Mouse (Mus musculus): ENCODE data around the gene Col24a1. TPM values are rescaled to one million over a fixed set of nuclear protein-coding genes. Genes with fewer than 3 reads are reported as not detected.

The Col24a1 gene
- polyA plus RNA-seq, 1 experiment from 2014 or later = 0.40 TPM

GRCm38 (mm10) chr3:145537870-145538269 lies 245.6 kb downstream of the Col24a1 start:
- no peak for DNase-seq (ENCODE audit: low spot score)
- Histone ChIP-seq H3K4me1 (replicated peaks; ENCODE audit: control insufficient read depth, insufficient read depth, low read length) (no peaks in the 10 kb centered on the region), H3K27ac (ENCODE audit: low read depth, low read length) (no peak overlapping the region), H3K9ac (ENCODE audit: low read depth, low read length) (no peak overlapping the region), H3K9me3 (ENCODE audit: control insufficient read depth, low read length) (no peaks in the 10 kb centered on the region), H3K4me3 (ENCODE audit: low read depth, low read length) (no peak overlapping the region), H3K36me3 (ENCODE audit: control insufficient read depth, insufficient read depth, low read length) (no peaks in the 10 kb centered on the region), H3K27me3 (ENCODE audit: control insufficient read depth, insufficient read depth, low read length) (no peaks in the 10 kb centered on the region), H3K4me2 (replicated peaks; ENCODE audit: low read depth, low read length) (no peak overlapping the region)
- WGBS = 87% methylated on average over 1 of the region's 1 CpGs
- ATAC-seq (ENCODE audit: low FRiP score) = no peak

- no peak overlapping the region for H3K4me3 ChIP-seq (ENCODE audit: low read depth, low read length)
- H3K9ac ChIP-seq (ENCODE audit: low read depth, low read length) = no peak overlapping the region
- H3K9me3 ChIP-seq (ENCODE audit: control insufficient read depth, low read length) = no peaks in the 10 kb centered on the region
- DNase-seq (ENCODE audit: low spot score) = no peak
- H3K27me3 ChIP-seq (ENCODE audit: control insufficient read depth, insufficient read depth, low read length) = no peaks in the 10 kb centered on the region
- ATAC-seq (ENCODE audit: low FRiP score) = no peak
- 86% methylated on average over 10 of the region's 10 CpGs for WGBS
- H3K27ac ChIP-seq (ENCODE audit: low read depth, low read length) = no peak overlapping the region
- no peaks in the 10 kb centered on the region for H3K4me1 ChIP-seq (replicated peaks; ENCODE audit: control insufficient read depth, insufficient read depth, low read length)
- H3K4me2 ChIP-seq (replicated peaks; ENCODE audit: low read depth, low read length) = no peak overlapping the region
- H3K36me3 ChIP-seq (ENCODE audit: control insufficient read depth, insufficient read depth, low read length) = no peaks in the 10 kb centered on the region
Measured at GRCm38 (mm10) chr3:145548441-145549415, 256.5 kb downstream of the Col24a1 start.

GRCm38 (mm10) chr3:145550216-145550615 lies 257.9 kb downstream of the Col24a1 start:
- 81% methylated on average over 3 of the region's 3 CpGs for WGBS
- DNase-seq (ENCODE audit: low spot score) (no peak), ATAC-seq (ENCODE audit: low FRiP score) (no peak)
- Histone ChIP-seq H3K9me3 (ENCODE audit: control insufficient read depth, low read length) (no peaks in the 10 kb centered on the region), H3K36me3 (ENCODE audit: control insufficient read depth, insufficient read depth, low read length) (no peaks in the 10 kb centered on the region), H3K4me1 (replicated peaks; ENCODE audit: control insufficient read depth, insufficient read depth, low read length) (no peaks in the 10 kb centered on the region), H3K9ac (ENCODE audit: low read depth, low read length) (no peak overlapping the region), H3K27ac (ENCODE audit: low read depth, low read length) (no peak overlapping the region), H3K27me3 (ENCODE audit: control insufficient read depth, insufficient read depth, low read length) (no peaks in the 10 kb centered on the region), H3K4me2 (replicated peaks; ENCODE audit: low read depth, low read length) (no peak overlapping the region), H3K4me3 (ENCODE audit: low read depth, low read length) (no peak overlapping the region)

- ATAC-seq (ENCODE audit: low FRiP score) = no peak
Measured at GRCm38 (mm10) chr3:145554388-145554787, 262.1 kb downstream of the Col24a1 start.

GRCm38 (mm10) chr3:145556206-145556605 lies 263.9 kb downstream of the Col24a1 start:
- Histone ChIP-seq H3K4me3 (ENCODE audit: low read depth, low read length) (no peak overlapping the region), H3K27me3 (ENCODE audit: control insufficient read depth, insufficient read depth, low read length) (no peaks in the 10 kb centered on the region), H3K9me3 (ENCODE audit: control insufficient read depth, low read length) (no peaks in the 10 kb centered on the region), H3K4me2 (replicated peaks; ENCODE audit: low read depth, low read length) (no peak overlapping the region), H3K4me1 (replicated peaks; ENCODE audit: control insufficient read depth, insufficient read depth, low read length) (no peaks in the 10 kb centered on the region), H3K36me3 (ENCODE audit: control insufficient read depth, insufficient read depth, low read length) (no peaks in the 10 kb centered on the region), H3K27ac (ENCODE audit: low read depth, low read length) (no peak overlapping the region), H3K9ac (ENCODE audit: low read depth, low read length) (no peak overlapping the region)
- ATAC-seq (ENCODE audit: low FRiP score) (no peak), DNase-seq (ENCODE audit: low spot score) (no peak)
- 91% methylated on average over 10 of the region's 10 CpGs for WGBS

More at GRCm38 (mm10) chr3:145554388-145554787, 262.1 kb downstream of the Col24a1 start:
- no peak for DNase-seq (ENCODE audit: low spot score)
- WGBS = 96% methylated on average over 1 of the region's 2 CpGs
- H3K27me3 ChIP-seq (ENCODE audit: control insufficient read depth, insufficient read depth, low read length) = no peaks in the 10 kb centered on the region
- no peak overlapping the region for H3K4me3 ChIP-seq (ENCODE audit: low read depth, low read length)
- no peaks in the 10 kb centered on the region for H3K36me3 ChIP-seq (ENCODE audit: control insufficient read depth, insufficient read depth, low read length)
- H3K9ac ChIP-seq (ENCODE audit: low read depth, low read length) = no peak overlapping the region
- H3K9me3 ChIP-seq (ENCODE audit: control insufficient read depth, low read length) = no peaks in the 10 kb centered on the region
- no peak overlapping the region for H3K4me2 ChIP-seq (replicated peaks; ENCODE audit: low read depth, low read length)
- no peak overlapping the region for H3K27ac ChIP-seq (ENCODE audit: low read depth, low read length)
- no peaks in the 10 kb centered on the region for H3K4me1 ChIP-seq (replicated peaks; ENCODE audit: control insufficient read depth, insufficient read depth, low read length)

GRCm38 (mm10) chr3:145559675-145560074 lies 267.4 kb downstream of the Col24a1 start:
- H3K9me3 ChIP-seq (ENCODE audit: control insufficient read depth, low read length) = no peaks in the 10 kb centered on the region
- no peak overlapping the region for H3K4me2 ChIP-seq (replicated peaks; ENCODE audit: low read depth, low read length)
- no peak for ATAC-seq (ENCODE audit: low FRiP score)
- DNase-seq (ENCODE audit: low spot score) = no peak
- no peaks in the 10 kb centered on the region for H3K4me1 ChIP-seq (replicated peaks; ENCODE audit: control insufficient read depth, insufficient read depth, low read length)
- no peak overlapping the region for H3K27ac ChIP-seq (ENCODE audit: low read depth, low read length)
- H3K9ac ChIP-seq (ENCODE audit: low read depth, low read length) = no peak overlapping the region
- no peaks in the 10 kb centered on the region for H3K36me3 ChIP-seq (ENCODE audit: control insufficient read depth, insufficient read depth, low read length)
- no peak overlapping the region for H3K4me3 ChIP-seq (ENCODE audit: low read depth, low read length)
- H3K27me3 ChIP-seq (ENCODE audit: control insufficient read depth, insufficient read depth, low read length) = no peaks in the 10 kb centered on the region
- 92% methylated on average over 5 of the region's 5 CpGs for WGBS

- H3K4me2 ChIP-seq (replicated peaks; ENCODE audit: low read depth, low read length) = no peak overlapping the region
- ATAC-seq (ENCODE audit: low FRiP score) (no peak), DNase-seq (ENCODE audit: low spot score) (no peak)
- no peak overlapping the region for H3K4me3 ChIP-seq (ENCODE audit: low read depth, low read length)
- H3K4me1 ChIP-seq (replicated peaks; ENCODE audit: control insufficient read depth, insufficient read depth, low read length) = no peaks in the 10 kb centered on the region
- no peaks in the 10 kb centered on the region for H3K36me3 ChIP-seq (ENCODE audit: control insufficient read depth, insufficient read depth, low read length)
- no peaks in the 10 kb centered on the region for H3K9me3 ChIP-seq (ENCODE audit: control insufficient read depth, low read length)
- WGBS = 90% methylated on average over 4 of the region's 4 CpGs
- no peaks in the 10 kb centered on the region for H3K27me3 ChIP-seq (ENCODE audit: control insufficient read depth, insufficient read depth, low read length)
- H3K27ac ChIP-seq (ENCODE audit: low read depth, low read length) = no peak overlapping the region
- no peak overlapping the region for H3K9ac ChIP-seq (ENCODE audit: low read depth, low read length)
Measured at GRCm38 (mm10) chr3:145560117-145560516, 267.8 kb downstream of the Col24a1 start.

- ATAC-seq (ENCODE audit: low FRiP score) (no peak), DNase-seq (ENCODE audit: low spot score) (no peak)
- H3K4me3 ChIP-seq (ENCODE audit: low read depth, low read length) = no peak overlapping the region
Measured at GRCm38 (mm10) chr3:145574468-145574867, 282.2 kb downstream of the Col24a1 start.

GRCm38 (mm10) chr3:145575340-145575739 lies 283.1 kb downstream of the Col24a1 start:
- H3K9me3 ChIP-seq (ENCODE audit: control insufficient read depth, low read length) = no peaks in the 10 kb centered on the region
- H3K27me3 ChIP-seq (ENCODE audit: control insufficient read depth, insufficient read depth, low read length) = no peaks in the 10 kb centered on the region
- no peak overlapping the region for H3K4me2 ChIP-seq (replicated peaks; ENCODE audit: low read depth, low read length)
- DNase-seq (ENCODE audit: low spot score) (no peak), ATAC-seq (ENCODE audit: low FRiP score) (no peak)
- 82% methylated on average over 7 of the region's 7 CpGs for WGBS
- no peak overlapping the region for H3K4me3 ChIP-seq (ENCODE audit: low read depth, low read length)
- H3K27ac ChIP-seq (ENCODE audit: low read depth, low read length) = no peak overlapping the region
- H3K36me3 ChIP-seq (ENCODE audit: control insufficient read depth, insufficient read depth, low read length) = peaks cover 9% of the 10 kb centered on the region
- H3K9ac ChIP-seq (ENCODE audit: low read depth, low read length) = no peak overlapping the region
- peaks cover 3% of the 10 kb centered on the region; the same call in 1 of the 2 replicates for H3K4me1 ChIP-seq (replicated peaks; ENCODE audit: control insufficient read depth, insufficient read depth, low read length)

More at GRCm38 (mm10) chr3:145574468-145574867, 282.2 kb downstream of the Col24a1 start:
- Histone ChIP-seq H3K4me1 (replicated peaks; ENCODE audit: control insufficient read depth, insufficient read depth, low read length) (peaks cover 3% of the 10 kb centered on the region; the same call in 1 of the 2 replicates), H3K4me2 (replicated peaks; ENCODE audit: low read depth, low read length) (no peak overlapping the region), H3K27me3 (ENCODE audit: control insufficient read depth, insufficient read depth, low read length) (no peaks in the 10 kb centered on the region), H3K36me3 (ENCODE audit: control insufficient read depth, insufficient read depth, low read length) (peaks cover 9% of the 10 kb centered on the region), H3K27ac (ENCODE audit: low read depth, low read length) (no peak overlapping the region), H3K9me3 (ENCODE audit: control insufficient read depth, low read length) (no peaks in the 10 kb centered on the region), H3K9ac (ENCODE audit: low read depth, low read length) (no peak overlapping the region)
- 80% methylated on average over 3 of the region's 3 CpGs for WGBS
